Mouse (Mus musculus) intestine, embryonic 15.5 days (tissue): Measurements from ENCODE around the gene Zfhx2. TPM values are rescaled to one million over a fixed set of nuclear protein-coding genes. Genes with fewer than 3 reads are reported as not detected.
"Not testable (repeated sequence)": the region's sequence is repeated elsewhere in the genome, so short reads cannot be mapped to it uniquely, and the experiment has no call there.

ENCODE experiments used
- ATAC-seq: fragments of 200-750 bp; cut with Nextera tagmentation; 2 replicates; pipeline ENCODE4 v1.8.0; 2017; ENCODE audit warnings: moderate TSS enrichment, moderate library complexity
- H3K27ac ChIP-seq: fragments of 300-500 bp; sonication (generic); 2 replicates; pipeline ENCODE4 v1.5.1; 2015; ENCODE audit warnings: mild to moderate bottlenecking, inconsistent platforms
- H3K27me3 ChIP-seq: fragments of 300-500 bp; sonication (generic); replicated peaks from 2 replicates; pipeline ENCODE4 v1.6.1; 2015; ENCODE audit warnings: inconsistent platforms
- H3K36me3 ChIP-seq: fragments of 300-500 bp; sonication (generic); 2 replicates; pipeline ENCODE4 v1.6.1; 2015; ENCODE audit warnings: inconsistent platforms
- H3K4me1 ChIP-seq: fragments of 300-500 bp; sonication (generic); replicated peaks from 2 replicates; pipeline ENCODE4 v1.6.1; 2015; ENCODE audit warnings: inconsistent platforms
- H3K4me2 ChIP-seq: fragments of 300-500 bp; sonication (generic); replicated peaks from 2 replicates; pipeline ENCODE4 v1.6.1; 2015; ENCODE audit warnings: mild to moderate bottlenecking, inconsistent platforms
- H3K4me3 ChIP-seq: fragments of 300-500 bp; sonication (generic); replicated peaks from 2 replicates; pipeline ENCODE4 v1.5.1; 2015; ENCODE audit warnings: inconsistent platforms
- H3K9ac ChIP-seq: fragments of 300-500 bp; sonication (generic); 2 replicates; pipeline ENCODE4 v1.6.1; 2015; ENCODE audit warnings: inconsistent platforms
- H3K9me3 ChIP-seq: fragments of 300-500 bp; sonication (generic); 2 replicates; pipeline ENCODE4 v1.6.1; 2016; ENCODE audit warnings: inconsistent platforms
- WGBS: fragments of 180-500 bp; shearing (Covaris S2); methylation state at CpG from one replicate; pipeline ENCODE4 v1.1.7; 2015; 5-methylcytosine and 5-hydroxymethylcytosine counted together
- polyA plus RNA-seq: library from polyadenylated mRNA; unstranded; fragments of >200 nt; fragmentation: Nextera tagmentation; extraction: Ambion mirVana; gene quantifications from 2 replicates; pipeline ENCODE4 v1.2.1, GENCODE M21; 2015

Gene Zfhx2
- polyA plus RNA-seq, 1 experiment from 2014 or later = 3.8 TPM

DNA sequence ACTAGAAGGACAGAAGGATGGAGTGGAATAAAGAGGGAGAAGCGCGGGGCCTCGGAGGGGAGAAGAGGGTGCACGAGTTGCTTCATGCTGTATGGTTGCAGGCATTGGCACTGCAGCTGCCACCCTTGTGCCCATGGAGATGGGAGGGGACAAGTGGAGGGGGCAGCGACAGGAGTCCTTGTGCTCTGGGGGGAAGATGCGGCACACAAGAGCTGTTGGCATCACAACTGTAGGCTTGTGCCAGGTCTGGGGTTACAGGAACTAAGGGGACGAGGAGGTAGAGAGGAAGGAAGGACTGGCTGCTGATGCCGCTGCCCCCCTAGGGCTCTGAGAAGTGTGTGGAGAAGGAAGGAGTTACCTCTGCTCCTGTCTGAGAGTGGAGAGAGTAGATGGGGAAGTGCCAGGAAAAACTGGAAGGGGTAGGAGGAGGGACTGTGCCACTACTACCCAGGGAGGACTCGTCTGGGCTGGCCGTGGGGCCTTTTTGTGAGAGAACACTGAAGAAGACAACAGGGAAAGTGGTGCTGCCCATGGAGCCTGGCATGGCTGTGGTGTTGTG, 37.9 kb downstream of the Zfhx2 start:
- Histone ChIP-seq H3K9ac (no peak overlapping the region), H3K27me3 (no peaks in the 10 kb centered on the region)
- ATAC-seq = no peak

DNA sequence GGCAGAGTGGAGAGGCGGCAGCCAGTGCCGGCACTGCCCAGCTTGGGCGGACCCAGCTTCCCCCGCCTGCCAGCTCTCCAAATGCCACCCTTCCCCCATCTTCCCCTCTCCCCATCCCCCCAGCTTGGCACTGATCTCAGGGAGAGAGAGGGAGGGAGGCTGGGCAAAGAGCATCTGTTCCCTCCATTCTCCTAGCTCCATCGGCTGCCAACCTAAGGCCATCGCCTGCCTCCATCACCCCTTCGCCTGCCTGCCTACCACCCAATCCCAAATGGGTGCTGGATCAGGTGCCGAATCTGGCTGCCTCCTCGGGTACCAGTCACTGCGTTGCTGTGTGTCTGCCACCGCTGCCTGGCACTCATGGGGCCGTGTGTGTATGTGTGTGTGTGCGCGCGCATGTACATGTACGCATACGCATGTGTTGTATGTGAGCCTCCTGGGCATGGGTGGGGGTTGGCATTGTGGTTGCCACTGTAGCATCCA, 38.4 kb downstream of the Zfhx2 start:
- H3K4me2 ChIP-seq = no peak overlapping the region
- H3K4me1 ChIP-seq = no peaks in the 10 kb centered on the region
- no peak overlapping the region for H3K9ac ChIP-seq
- no peaks in the 10 kb centered on the region for H3K36me3 ChIP-seq
- WGBS = 82% methylated on average over 17 of the region's 17 CpGs
- no peaks in the 10 kb centered on the region for H3K9me3 ChIP-seq
- no peak for ATAC-seq
- no peak overlapping the region for H3K27ac ChIP-seq
- H3K4me3 ChIP-seq = no peak overlapping the region
- no peaks in the 10 kb centered on the region for H3K27me3 ChIP-seq

More for the DNA sequence above, 37.9 kb downstream of the Zfhx2 start:
- WGBS = 82% methylated on average over 10 of the region's 10 CpGs
- Histone ChIP-seq H3K4me3 (no peak overlapping the region), H3K27ac (no peak overlapping the region), H3K36me3 (no peaks in the 10 kb centered on the region), H3K4me1 (no peaks in the 10 kb centered on the region), H3K4me2 (no peak overlapping the region), H3K9me3 (no peaks in the 10 kb centered on the region)

DNA sequence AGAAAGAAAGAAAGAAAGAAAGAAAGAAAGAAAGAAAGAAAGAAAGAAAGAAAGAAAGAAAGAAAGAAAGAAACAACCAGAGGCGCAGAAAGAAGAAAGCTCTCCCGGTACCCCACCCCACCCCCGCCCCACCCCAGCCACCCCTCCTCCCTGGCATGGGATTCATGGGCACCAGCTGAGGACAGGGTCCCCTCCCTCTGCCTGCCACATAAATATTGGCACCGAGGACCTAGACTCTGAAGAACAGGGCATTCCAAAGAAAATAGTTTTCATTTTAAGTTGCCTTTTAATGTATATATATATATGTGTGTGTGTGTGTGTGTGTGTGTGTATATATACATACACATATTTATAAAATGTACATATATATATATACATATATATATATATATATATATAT, 39.1 kb downstream of the Zfhx2 start:
- H3K27me3 ChIP-seq = no peaks in the 10 kb centered on the region
- H3K27ac ChIP-seq = no peak overlapping the region
- no peak for ATAC-seq
- 74% methylated on average over 4 of the region's 4 CpGs for WGBS
- H3K36me3 ChIP-seq = no peaks in the 10 kb centered on the region
- no peaks in the 10 kb centered on the region for H3K4me1 ChIP-seq
- no peak overlapping the region for H3K4me3 ChIP-seq
- no peak overlapping the region for H3K9ac ChIP-seq
- no peak overlapping the region for H3K4me2 ChIP-seq
- H3K9me3 ChIP-seq = no peaks in the 10 kb centered on the region

DNA sequence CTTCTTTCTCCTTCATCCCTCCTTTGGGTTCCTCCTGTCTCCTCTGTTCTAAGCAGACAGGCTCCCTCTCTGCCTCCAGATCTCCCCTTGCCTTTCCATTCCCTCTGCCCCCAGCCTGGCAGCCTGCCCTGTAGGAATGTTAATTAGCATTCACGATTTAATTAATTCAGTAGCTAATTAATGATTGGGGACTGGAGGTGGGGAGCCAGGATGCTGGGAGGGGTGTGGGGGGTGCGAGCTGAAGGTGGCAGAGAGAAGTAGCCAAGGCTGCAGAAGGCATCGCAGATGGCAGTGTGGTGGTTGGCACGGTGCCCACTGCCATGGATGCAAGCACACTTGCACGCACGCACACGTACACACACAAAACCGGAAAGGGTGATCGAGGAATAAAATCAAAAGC, 39.6 kb downstream of the Zfhx2 start:
- no peaks in the 10 kb centered on the region for H3K36me3 ChIP-seq
- H3K9me3 ChIP-seq = no peaks in the 10 kb centered on the region
- no peak overlapping the region for H3K4me3 ChIP-seq
- no peak for ATAC-seq
- no peak overlapping the region for H3K9ac ChIP-seq
- H3K4me2 ChIP-seq = no peak overlapping the region
- H3K27ac ChIP-seq = no peak overlapping the region
- no peaks in the 10 kb centered on the region for H3K4me1 ChIP-seq
- WGBS = 81% methylated on average over 9 of the region's 9 CpGs
- no peaks in the 10 kb centered on the region for H3K27me3 ChIP-seq

DNA sequence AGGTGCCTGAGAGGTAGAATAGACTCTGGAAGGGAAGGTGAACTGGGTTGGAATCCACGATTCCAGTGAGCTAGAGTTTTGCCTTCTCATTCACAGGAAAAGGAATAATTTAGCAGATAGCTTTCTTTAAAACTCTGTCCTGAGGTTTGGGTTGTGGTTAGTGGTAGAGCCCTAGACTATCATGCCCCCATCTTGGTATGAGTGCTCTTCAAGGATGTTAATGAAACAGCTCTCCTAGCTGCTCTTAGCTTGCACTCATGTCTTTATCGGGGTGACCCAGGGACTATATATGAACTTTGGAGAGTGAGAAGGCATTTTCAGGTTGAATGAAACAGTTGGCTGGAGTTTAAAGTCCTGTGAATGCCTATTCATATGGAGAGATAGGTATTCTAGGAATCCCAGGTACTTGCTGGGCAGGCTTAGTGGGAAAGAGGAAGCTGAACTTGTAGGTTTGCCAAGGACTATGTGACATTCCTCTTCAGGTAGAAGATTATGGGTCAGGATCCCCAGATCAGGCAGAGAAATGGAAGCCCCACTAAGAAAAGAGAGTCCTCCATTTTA, 44.1 kb downstream of the Zfhx2 start:
- Histone ChIP-seq H3K4me2 (no peak overlapping the region), H3K27me3 (no peaks in the 10 kb centered on the region), H3K27ac (no peak overlapping the region), H3K36me3 (no peaks in the 10 kb centered on the region), H3K9me3 (no peaks in the 10 kb centered on the region), H3K4me3 (no peak overlapping the region), H3K4me1 (no peaks in the 10 kb centered on the region), H3K9ac (no peak overlapping the region)
- ATAC-seq = no peak
- 74% methylated on average over 2 of the region's 2 CpGs for WGBS

DNA sequence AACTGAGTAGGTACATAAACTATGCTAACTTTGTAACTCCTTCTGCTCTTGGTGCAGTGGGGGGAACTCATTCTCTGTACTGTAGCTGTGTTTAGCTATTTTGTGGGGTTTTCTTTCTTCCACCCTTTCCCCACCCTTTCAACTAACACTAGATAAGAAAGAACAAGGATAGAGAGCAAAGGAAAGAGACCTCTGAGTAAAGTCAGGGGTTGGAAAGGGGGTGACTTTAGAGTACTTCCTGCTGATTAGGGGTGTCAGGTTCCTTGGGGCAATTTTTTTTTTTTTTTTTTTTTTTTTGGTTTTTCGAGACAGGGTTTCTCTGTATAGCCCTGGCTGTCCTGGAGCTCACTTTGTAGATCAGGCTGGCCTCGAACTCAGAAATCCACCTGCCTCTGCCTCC, 48.4 kb downstream of the Zfhx2 start:
- 86% methylated on average over 1 of the region's 2 CpGs for WGBS
- ATAC-seq = not testable (repeated sequence)

DNA sequence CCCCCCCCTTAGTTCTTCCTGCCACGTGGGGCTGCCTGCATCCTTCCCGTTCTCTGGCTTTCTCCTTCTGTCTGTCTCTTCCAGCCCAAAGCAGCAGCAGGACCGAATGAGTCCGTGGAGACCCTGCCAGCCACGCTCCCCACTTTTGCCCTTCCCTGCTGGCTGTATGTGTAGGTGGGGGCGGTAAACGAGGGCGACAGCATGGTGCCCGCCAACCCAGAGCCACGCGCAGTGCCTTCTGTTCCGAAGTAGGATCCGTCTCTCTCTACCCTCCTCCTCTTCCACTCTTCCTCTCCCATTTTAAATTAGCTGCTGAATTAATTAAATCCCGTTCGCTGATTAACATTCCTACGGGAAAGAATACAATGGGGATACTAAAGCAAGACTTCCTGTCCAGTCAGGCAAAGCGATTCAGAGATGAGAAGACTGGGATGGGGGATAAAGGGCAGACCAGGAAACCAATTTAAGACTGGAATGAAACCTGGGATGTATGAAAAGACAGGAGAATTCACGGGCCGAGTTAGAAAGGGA, 59.4 kb downstream of the Zfhx2 start:
- Histone ChIP-seq H3K4me2 (no peak overlapping the region), H3K9ac (no peak overlapping the region), H3K27me3 (no peaks in the 10 kb centered on the region), H3K4me1 (peaks cover 5% of the 10 kb centered on the region), H3K9me3 (no peaks in the 10 kb centered on the region), H3K27ac (no peak overlapping the region), H3K36me3 (no peaks in the 10 kb centered on the region), H3K4me3 (no peak overlapping the region)
- WGBS = 54% methylated on average over 19 of the region's 19 CpGs
- no peak for ATAC-seq

More for the DNA sequence above, 48.4 kb downstream of the Zfhx2 start:
- H3K4me3 ChIP-seq, H3K27ac ChIP-seq, H3K9ac ChIP-seq, H3K4me1 ChIP-seq, H3K4me2 ChIP-seq, H3K36me3 ChIP-seq, H3K9me3 ChIP-seq, H3K27me3 ChIP-seq: not testable (repeated sequence)

DNA sequence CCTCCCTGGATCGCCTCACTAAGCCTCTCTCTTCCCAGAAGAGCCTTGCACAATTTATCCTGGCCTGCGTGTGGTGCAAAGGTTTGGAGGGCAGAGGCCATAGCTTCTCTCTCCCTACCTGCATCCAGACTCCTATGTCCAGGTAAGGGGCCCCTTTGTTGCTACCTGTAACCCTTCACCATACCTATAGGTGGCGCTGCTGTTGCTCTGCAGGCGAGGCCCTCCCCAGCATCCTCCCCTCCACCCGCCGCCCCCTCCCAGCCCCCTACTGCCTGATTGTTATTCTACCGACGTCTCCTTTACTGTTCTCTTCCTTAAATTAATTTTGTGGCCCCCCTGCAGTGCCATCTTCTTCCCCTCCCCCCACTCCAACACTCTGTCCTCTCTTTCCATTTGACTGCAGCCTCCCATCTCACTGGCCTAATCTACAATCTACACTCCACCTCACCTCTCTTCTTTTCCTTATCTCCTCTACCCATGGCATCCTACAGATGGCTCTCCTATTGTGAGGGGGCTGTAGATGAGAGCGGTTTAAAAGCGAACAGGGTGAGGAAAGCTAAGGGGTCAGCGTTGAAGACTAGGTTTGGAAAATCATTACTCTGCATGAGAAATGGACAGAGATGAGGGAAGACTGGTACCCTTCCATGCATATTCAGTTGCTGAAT, 63.0 kb downstream of the Zfhx2 start:
- H3K36me3 ChIP-seq = peaks cover 3% of the 10 kb centered on the region; the same call in 1 of the 2 replicates
- 15% methylated on average over 11 of the region's 11 CpGs for WGBS
- H3K9me3 ChIP-seq = no peaks in the 10 kb centered on the region
- no peaks in the 10 kb centered on the region for H3K27me3 ChIP-seq
- H3K4me2 ChIP-seq = no peak overlapping the region
- no peak overlapping the region for H3K4me3 ChIP-seq
- H3K4me1 ChIP-seq = peaks cover 5% of the 10 kb centered on the region
- no peak overlapping the region for H3K27ac ChIP-seq
- ATAC-seq = no peak
- H3K9ac ChIP-seq = no peak overlapping the region

DNA sequence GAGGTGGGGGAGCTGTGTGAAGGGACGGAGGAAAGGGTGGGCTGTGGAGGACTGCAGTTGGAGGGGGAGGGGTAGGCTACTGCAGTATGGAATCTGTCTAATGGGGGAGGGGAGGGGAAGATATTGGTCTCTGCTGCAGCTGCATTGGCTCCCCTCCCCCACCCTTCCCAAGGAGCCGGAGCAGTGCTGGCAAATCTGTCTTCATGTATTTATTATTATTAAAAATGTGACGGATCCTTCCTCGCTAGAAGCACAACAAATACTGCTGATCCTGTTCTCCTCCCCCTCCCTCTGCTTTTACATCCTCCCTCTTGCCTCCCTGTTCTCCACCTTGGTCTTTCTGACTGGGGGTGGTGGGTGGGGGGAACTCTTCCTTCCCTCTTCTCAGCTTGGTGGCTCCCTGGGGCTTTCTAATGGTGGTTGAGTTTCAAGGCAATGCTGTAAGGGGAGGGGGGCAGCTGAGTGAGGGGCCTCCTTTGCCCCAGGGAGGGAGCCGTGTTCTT, 63.7 kb downstream of the Zfhx2 start:
- Histone ChIP-seq H3K9me3 (no peaks in the 10 kb centered on the region), H3K36me3 (peaks cover 6% of the 10 kb centered on the region; the same call in 1 of the 2 replicates), H3K9ac (no peak overlapping the region), H3K4me2 (no peak overlapping the region), H3K27me3 (no peaks in the 10 kb centered on the region), H3K4me1 (peaks cover 5% of the 10 kb centered on the region), H3K27ac (no peak overlapping the region), H3K4me3 (no peak overlapping the region)
- ATAC-seq = peak; percentile 44
- 20% methylated on average over 5 of the region's 5 CpGs for WGBS

DNA sequence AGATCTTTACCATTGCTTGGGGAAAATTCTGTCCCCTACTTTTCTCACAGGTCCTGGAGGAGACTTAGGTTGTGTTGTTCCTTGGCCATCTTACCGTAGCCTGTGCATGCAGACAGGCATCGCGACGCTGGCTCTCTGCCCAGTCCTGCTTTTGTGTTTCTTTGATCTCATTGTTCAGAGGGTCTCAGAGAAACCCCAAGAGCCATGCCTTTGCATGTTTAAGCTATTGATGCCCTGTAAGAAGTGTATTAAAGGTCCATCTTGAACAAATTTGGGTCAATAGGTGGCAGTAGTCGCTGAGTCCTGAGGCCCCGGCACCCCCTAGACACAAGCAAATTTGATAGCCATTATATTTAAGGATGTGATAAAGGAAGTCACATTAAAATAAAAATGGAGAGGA, 64.5 kb downstream of the Zfhx2 start:
- no peaks in the 10 kb centered on the region for H3K9me3 ChIP-seq
- H3K4me2 ChIP-seq = no peak overlapping the region
- H3K4me3 ChIP-seq = no peak overlapping the region
- 40% methylated on average over 6 of the region's 6 CpGs for WGBS
- H3K4me1 ChIP-seq = peaks cover 5% of the 10 kb centered on the region
- H3K36me3 ChIP-seq = peaks cover 6% of the 10 kb centered on the region; the same call in 1 of the 2 replicates
- H3K27ac ChIP-seq = no peak overlapping the region
- H3K27me3 ChIP-seq = no peaks in the 10 kb centered on the region
- ATAC-seq = no peak
- no peak overlapping the region for H3K9ac ChIP-seq

DNA sequence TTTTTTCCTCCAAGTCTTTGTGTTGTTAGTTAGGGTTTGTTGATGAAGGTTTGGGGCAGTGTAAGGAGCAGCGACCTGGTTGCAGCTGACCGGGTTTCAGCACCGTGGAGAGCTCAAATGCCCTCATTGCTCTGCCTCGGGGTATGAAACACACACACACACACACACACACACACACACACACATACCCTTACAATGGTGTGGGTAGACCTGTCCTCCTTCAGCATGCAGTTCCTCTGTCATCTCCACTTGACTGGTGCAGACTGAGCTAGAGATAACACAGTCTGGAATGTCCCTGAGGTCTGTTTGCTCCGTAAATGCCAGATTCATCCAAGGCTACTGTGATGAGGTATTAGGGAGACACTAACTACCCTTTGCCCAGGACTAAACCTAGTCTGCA, 64.9 kb downstream of the Zfhx2 start:
- ATAC-seq = peak; percentile 19; the same call in 1 of the 2 replicates
- Histone ChIP-seq H3K9me3 (no peaks in the 10 kb centered on the region), H3K27me3 (no peaks in the 10 kb centered on the region), H3K27ac (no peak overlapping the region), H3K4me2 (no peak overlapping the region), H3K9ac (no peak overlapping the region), H3K36me3 (peaks cover 6% of the 10 kb centered on the region), H3K4me1 (peaks cover 5% of the 10 kb centered on the region), H3K4me3 (no peak overlapping the region)
- WGBS = 15% methylated on average over 5 of the region's 5 CpGs

DNA sequence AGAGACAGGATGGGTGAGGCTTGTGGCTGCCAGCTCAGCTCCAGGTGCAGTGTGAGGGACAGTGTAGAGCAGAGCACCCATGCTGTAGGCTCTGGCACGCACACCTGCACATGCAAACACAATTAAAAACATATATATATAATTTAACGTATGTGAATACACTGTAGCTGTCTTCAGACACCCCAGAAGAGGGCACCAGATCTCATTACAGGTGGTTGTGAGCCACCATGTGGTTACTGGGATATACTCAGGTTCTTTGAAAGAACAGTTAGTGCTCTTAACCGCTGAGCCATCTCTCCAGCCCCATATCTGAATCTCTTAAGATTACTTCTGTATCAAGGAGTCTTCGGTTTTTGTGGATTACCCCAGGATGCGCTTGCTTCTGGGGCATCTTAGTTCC, 66.6 kb downstream of the Zfhx2 start:
- peaks cover 5% of the 10 kb centered on the region for H3K4me1 ChIP-seq
- no peak overlapping the region for H3K9ac ChIP-seq
- no peaks in the 10 kb centered on the region for H3K27me3 ChIP-seq
- ATAC-seq = no peak
- no peaks in the 10 kb centered on the region for H3K9me3 ChIP-seq
- H3K36me3 ChIP-seq = peaks cover 18% of the 10 kb centered on the region
- 79% methylated on average over 5 of the region's 5 CpGs for WGBS
- no peak overlapping the region for H3K4me2 ChIP-seq
- no peak overlapping the region for H3K4me3 ChIP-seq
- H3K27ac ChIP-seq = no peak overlapping the region
